Mouse (Mus musculus) brain, embryonic 14.5 days (tissue): Measurements from ENCODE around the gene Cdsn.

Source experiments
- CTCF ChIP-seq: fragments of 200-500 bp; IDR thresholded peaks from 2 replicates; pipeline ENCODE4 v1.5.1; 2012; ENCODE audit warnings: inconsistent platforms, mild to moderate bottlenecking, moderate library complexity, borderline replicate concordance; ENCODE audit not compliant: insufficient read depth, insufficient read length; ENCODE audit errors: extremely low read depth
- POLR2A ChIP-seq: fragments of 200-500 bp; IDR thresholded peaks from 2 replicates; pipeline ENCODE4 v1.6.1; 2012; ENCODE audit warnings: mild to moderate bottlenecking, inconsistent platforms, borderline replicate concordance; ENCODE audit not compliant: poor library complexity, insufficient read depth, insufficient read length, severe bottlenecking; ENCODE audit errors: extremely low read depth

DNA sequence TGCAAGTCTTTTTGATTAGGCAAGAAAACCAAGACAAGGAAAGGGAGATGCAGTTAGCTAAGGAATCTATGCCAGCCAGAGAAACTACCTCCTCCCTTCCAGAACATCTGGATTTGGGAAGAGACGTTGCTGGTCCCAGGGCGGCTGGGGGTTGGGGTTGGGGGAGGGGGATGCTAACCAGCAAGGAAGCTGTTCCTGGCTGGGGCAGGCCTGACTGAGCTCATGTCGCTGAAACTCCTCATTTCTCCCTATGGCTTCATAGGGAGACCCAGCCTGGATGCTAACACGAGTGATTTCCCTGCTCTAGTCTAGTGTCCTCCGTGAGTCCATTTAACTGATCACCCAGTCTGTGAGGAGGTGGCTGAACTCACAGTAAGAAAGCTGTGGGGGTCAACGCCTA is 49.7 kb upstream of the Cdsn start:
- no peak for TF ChIP-seq CTCF
- no peak for TF ChIP-seq POLR2A
